Mouse (Mus musculus): ENCODE measurements around the gene Cfap69.

Cfap69 gene

GRCm38 (mm10) chr5:5657932-5658331 lies 6.1 kb downstream of the Cfap69 start:
- DNase-seq (ENCODE audit: low spot score) = no peak

- DNase-seq (ENCODE audit: low spot score) = no peak
Measured at GRCm38 (mm10) chr5:5648817-5649569, 15.0 kb downstream of the Cfap69 start.

- DNase-seq (ENCODE audit: low spot score) = no peak
Measured at GRCm38 (mm10) chr5:5646173-5646572, 17.9 kb downstream of the Cfap69 start.

- no peak for DNase-seq (ENCODE audit: low spot score)
Measured at GRCm38 (mm10) chr5:5638496-5638895, 25.5 kb downstream of the Cfap69 start.

- no peak for DNase-seq (ENCODE audit: low spot score)
Measured at GRCm38 (mm10) chr5:5625491-5625890, 38.5 kb downstream of the Cfap69 start.

GRCm38 (mm10) chr5:5618329-5618728 lies 45.7 kb downstream of the Cfap69 start:
- DNase-seq (ENCODE audit: low spot score) = no peak

GRCm38 (mm10) chr5:5610540-5610939 lies 53.5 kb downstream of the Cfap69 start:
- DNase-seq (ENCODE audit: low spot score) = no peak

GRCm38 (mm10) chr5:5587686-5588085 lies 76.4 kb downstream of the Cfap69 start:
- no peak for DNase-seq (ENCODE audit: low spot score)

- DNase-seq (ENCODE audit: low spot score) = peak; percentile 50
Measured at GRCm38 (mm10) chr5:5573749-5574317, 90.2 kb downstream of the Cfap69 start, which contains the start of gene Gm8773. Gm8773 (plus strand) TSS chr5:5573799.

- DNase-seq (ENCODE audit: low spot score) = no peak
Measured at GRCm38 (mm10) chr5:5562435-5562834, 101.6 kb downstream of the Cfap69 start.

GRCm38 (mm10) chr5:5561041-5561706 lies 102.9 kb downstream of the Cfap69 start:
- DNase-seq (ENCODE audit: low spot score) = no peak

GRCm38 (mm10) chr5:5559798-5560197 lies 104.2 kb downstream of the Cfap69 start:
- no peak for DNase-seq (ENCODE audit: low spot score)

GRCm38 (mm10) chr5:5559079-5559740 lies 104.8 kb downstream of the Cfap69 start, which contains the start of gene Gtpbp10:
Gtpbp10 (minus strand) TSS chr5:5559538.
- DNase-seq (ENCODE audit: low spot score) = peak; percentile 97

- DNase-seq (ENCODE audit: low spot score) = no peak
Measured at GRCm38 (mm10) chr5:5551110-5551509, 112.9 kb downstream of the Cfap69 start.

GRCm38 (mm10) chr5:5540385-5540784 lies 123.7 kb downstream of the Cfap69 start:
- no peak for DNase-seq (ENCODE audit: low spot score)

GRCm38 (mm10) chr5:5539771-5540170 lies 124.3 kb downstream of the Cfap69 start:
- DNase-seq (ENCODE audit: low spot score) = no peak

GRCm38 (mm10) chr5:5536131-5536530 lies 127.9 kb downstream of the Cfap69 start:
- DNase-seq (ENCODE audit: low spot score) = no peak

GRCm38 (mm10) chr5:5533656-5534420 lies 130.2 kb downstream of the Cfap69 start:
- DNase-seq (ENCODE audit: low spot score) = no peak
